Mouse (Mus musculus): ENCODE measurements around the gene Kbtbd8. TPM values are rescaled to one million over a fixed set of nuclear protein-coding genes. Genes with fewer than 3 reads are reported as not detected.

Gene Kbtbd8
- polyA plus RNA-seq (2014; fragmentation: Nextera tagmentation; extraction: Ambion mirVana) = 5.6 and 6.0 TPM in 2 replicates

DNA sequence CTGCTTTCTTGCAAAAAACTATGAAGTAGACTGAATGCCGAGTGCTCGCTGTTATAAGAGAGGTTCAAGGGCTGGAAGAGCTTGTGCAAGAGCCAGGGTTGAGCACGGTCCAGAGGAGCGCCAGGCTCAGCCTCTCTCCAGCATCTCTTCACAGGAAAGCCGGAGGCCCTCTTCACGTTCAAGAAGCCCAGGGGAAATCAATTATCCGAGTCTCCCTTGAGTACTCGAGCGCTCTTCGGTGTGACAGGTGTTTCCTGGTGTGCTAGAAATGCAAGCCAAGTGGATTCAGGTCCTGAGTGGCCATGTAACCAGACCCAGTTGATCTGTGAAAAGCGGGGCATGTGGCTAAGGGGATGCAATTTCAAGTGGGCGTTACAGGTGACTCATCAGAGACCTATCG lies at the start of gene Kbtbd8:
Gene Kbtbd8 (plus strand): TSS at position 295 of the 400 bp plus-strand sequence.
- H3K27ac ChIP-seq (replicated peaks; ENCODE audit: low read depth, low read length) = peak within 1 kb of the TSS; percentile 88
- peaks cover 6% of the 10 kb centered on the region for H3K4me1 ChIP-seq (ENCODE audit: control insufficient read depth, insufficient read depth, low read length)
- 33% methylated on average over 13 of the region's 13 CpGs for WGBS
- H3K9me3 ChIP-seq (ENCODE audit: control insufficient read depth, low read length) = no peaks in the 10 kb centered on the region
- 0 out of 2 replicates have a peak, but pooled peaks cover 3% of the 10 kb centered on the region for H3K27me3 ChIP-seq (ENCODE audit: control insufficient read depth, insufficient read depth, low read length)
- H3K9ac ChIP-seq (replicated peaks; ENCODE audit: low read length) = peak within 1 kb of the TSS; percentile 75
- no peaks in the 10 kb centered on the region for H3K36me3 ChIP-seq (ENCODE audit: control insufficient read depth, insufficient read depth, low read length)
- ATAC-seq (ENCODE audit: low FRiP score, low TSS enrichment) (peak; percentile 25; the same call in 1 of the 2 replicates), DNase-seq (peak; percentile 34)
- H3K4me3 ChIP-seq (replicated peaks; ENCODE audit: low read depth, low read length) = peak within 1 kb of the TSS; percentile 81
- peak within 1 kb of the TSS; percentile 76 for H3K4me2 ChIP-seq (ENCODE audit: low read length)

DNA sequence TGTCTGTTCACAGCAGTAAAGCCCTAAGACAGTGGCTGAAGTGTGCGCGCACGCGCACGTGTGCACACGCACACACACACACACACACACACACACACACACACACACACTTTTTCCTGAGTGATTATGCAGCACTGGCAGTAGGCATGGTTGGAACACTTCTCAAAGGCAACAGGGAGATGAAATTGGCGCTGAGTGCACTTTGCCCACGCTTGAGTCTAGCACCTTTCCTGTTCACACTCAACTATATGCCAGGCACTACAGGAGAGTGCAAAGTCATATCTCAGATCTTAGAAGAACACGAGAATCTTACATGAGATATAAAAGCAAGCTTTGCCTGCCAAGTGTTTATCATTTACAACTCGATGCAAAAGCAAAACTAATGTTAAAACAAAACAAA lies 47.3 kb upstream of the Kbtbd8 start:
- Histone ChIP-seq H3K4me2 (ENCODE audit: low read length) (no peak overlapping the region), H3K27ac (replicated peaks; ENCODE audit: low read depth, low read length) (no peak overlapping the region), H3K4me1 (ENCODE audit: control insufficient read depth, insufficient read depth, low read length) (no peaks in the 10 kb centered on the region), H3K36me3 (ENCODE audit: control insufficient read depth, insufficient read depth, low read length) (no peaks in the 10 kb centered on the region), H3K9ac (replicated peaks; ENCODE audit: low read length) (no peak overlapping the region), H3K4me3 (replicated peaks; ENCODE audit: low read depth, low read length) (no peak overlapping the region), H3K27me3 (ENCODE audit: control insufficient read depth, insufficient read depth, low read length) (no peaks in the 10 kb centered on the region), H3K9me3 (ENCODE audit: control insufficient read depth, low read length) (peaks cover 7% of the 10 kb centered on the region; the same call in 1 of the 2 replicates)
- DNase-seq (no peak), ATAC-seq (ENCODE audit: low FRiP score, low TSS enrichment) (no peak)
- 91% methylated on average over 10 of the region's 10 CpGs for WGBS

DNA sequence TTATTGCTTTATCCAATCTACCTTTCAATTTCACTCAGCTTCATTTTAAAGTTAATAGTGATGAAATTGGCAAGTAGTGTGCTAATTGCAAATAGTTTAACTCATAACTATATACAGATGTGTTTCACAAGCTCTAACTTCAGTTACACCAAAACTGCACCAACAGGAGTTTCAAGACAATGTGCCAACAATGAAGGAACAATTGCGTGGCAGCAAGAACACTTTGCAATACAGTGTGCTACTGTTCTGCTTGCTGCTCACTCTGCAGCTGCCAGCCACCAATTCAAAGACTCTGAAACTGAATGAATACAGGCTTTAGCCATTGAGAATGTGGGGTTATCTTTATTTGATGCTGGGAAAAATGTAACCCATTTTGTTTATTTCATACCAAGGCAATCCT lies 31.8 kb upstream of the Kbtbd8 start:
- no peak for ATAC-seq (ENCODE audit: low FRiP score, low TSS enrichment)
- Histone ChIP-seq H3K27ac (replicated peaks; ENCODE audit: low read depth, low read length) (no peak overlapping the region), H3K9me3 (ENCODE audit: control insufficient read depth, low read length) (no peaks in the 10 kb centered on the region), H3K9ac (replicated peaks; ENCODE audit: low read length) (no peak overlapping the region), H3K4me2 (ENCODE audit: low read length) (no peak overlapping the region), H3K36me3 (ENCODE audit: control insufficient read depth, insufficient read depth, low read length) (no peaks in the 10 kb centered on the region), H3K4me3 (replicated peaks; ENCODE audit: low read depth, low read length) (no peak overlapping the region), H3K27me3 (ENCODE audit: control insufficient read depth, insufficient read depth, low read length) (no peaks in the 10 kb centered on the region), H3K4me1 (ENCODE audit: control insufficient read depth, insufficient read depth, low read length) (no peaks in the 10 kb centered on the region)
- 29% methylated on average over 1 of the region's 1 CpGs for WGBS
- peak; percentile 32 for DNase-seq

DNA sequence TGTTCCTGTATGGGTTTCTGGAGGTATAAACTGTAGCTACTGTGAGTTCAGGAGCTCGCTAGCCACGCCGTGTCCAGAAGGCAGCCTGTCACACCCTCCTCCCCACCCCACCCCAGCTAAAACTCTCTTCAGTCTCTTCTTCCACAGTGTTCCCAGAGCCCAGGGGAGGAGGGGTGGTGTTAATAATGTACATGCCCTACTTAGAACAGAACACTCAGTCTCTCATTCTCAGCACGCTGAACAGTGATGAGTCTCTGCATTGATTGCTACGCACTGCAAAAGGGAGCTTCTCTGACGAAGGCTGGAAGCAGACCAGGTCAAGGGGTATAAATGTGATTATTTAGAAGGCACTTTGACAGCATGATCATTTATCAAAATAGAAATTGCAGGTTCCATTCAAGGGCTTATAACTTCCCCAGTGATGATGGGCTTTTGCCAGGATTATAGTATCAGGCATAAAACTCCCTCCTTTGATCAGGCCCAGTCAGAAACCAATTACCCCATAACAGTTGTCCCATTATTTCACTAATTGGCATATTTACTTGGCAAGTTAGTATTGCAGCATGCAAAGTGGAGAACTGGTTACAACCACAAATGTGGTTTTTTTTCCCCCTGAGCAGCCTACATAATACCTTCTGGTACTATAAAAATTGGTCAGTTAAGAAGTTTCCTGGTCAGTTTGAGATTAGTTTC lies 29.7 kb upstream of the Kbtbd8 start:
- no peak overlapping the region for H3K27ac ChIP-seq (replicated peaks; ENCODE audit: low read depth, low read length)
- no peak overlapping the region for H3K4me2 ChIP-seq (ENCODE audit: low read length)
- no peaks in the 10 kb centered on the region for H3K4me1 ChIP-seq (ENCODE audit: control insufficient read depth, insufficient read depth, low read length)
- 84% methylated on average over 6 of the region's 6 CpGs for WGBS
- H3K9ac ChIP-seq (replicated peaks; ENCODE audit: low read length) = no peak overlapping the region
- H3K9me3 ChIP-seq (ENCODE audit: control insufficient read depth, low read length) = no peaks in the 10 kb centered on the region
- H3K4me3 ChIP-seq (replicated peaks; ENCODE audit: low read depth, low read length) = no peak overlapping the region
- ATAC-seq (ENCODE audit: low FRiP score, low TSS enrichment) (no peak), DNase-seq (no peak)
- H3K27me3 ChIP-seq (ENCODE audit: control insufficient read depth, insufficient read depth, low read length) = no peaks in the 10 kb centered on the region
- H3K36me3 ChIP-seq (ENCODE audit: control insufficient read depth, insufficient read depth, low read length) = no peaks in the 10 kb centered on the region

DNA sequence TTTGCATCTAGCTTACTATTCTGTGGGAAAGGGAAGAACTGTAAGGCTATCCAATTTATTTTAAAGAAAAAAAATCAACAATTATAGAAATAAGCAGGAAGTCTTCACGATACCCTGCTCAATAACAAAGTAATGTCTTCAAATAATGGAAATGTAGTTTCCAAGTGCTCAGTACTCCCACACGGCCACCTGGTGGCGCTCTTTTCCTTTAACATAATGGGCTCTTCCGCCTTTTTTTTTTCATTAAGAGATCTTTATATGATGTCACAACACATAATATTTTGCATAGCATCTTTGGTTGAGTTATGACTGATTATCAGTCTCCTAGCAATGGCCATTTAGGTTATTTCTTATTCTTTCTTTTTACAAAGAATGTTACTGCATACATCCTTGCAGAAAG lies 29.0 kb upstream of the Kbtbd8 start:
- Histone ChIP-seq H3K4me1 (ENCODE audit: control insufficient read depth, insufficient read depth, low read length) (no peaks in the 10 kb centered on the region), H3K4me3 (replicated peaks; ENCODE audit: low read depth, low read length) (no peak overlapping the region), H3K27me3 (ENCODE audit: control insufficient read depth, insufficient read depth, low read length) (no peaks in the 10 kb centered on the region), H3K4me2 (ENCODE audit: low read length) (no peak overlapping the region), H3K36me3 (ENCODE audit: control insufficient read depth, insufficient read depth, low read length) (no peaks in the 10 kb centered on the region), H3K27ac (replicated peaks; ENCODE audit: low read depth, low read length) (no peak overlapping the region), H3K9me3 (ENCODE audit: control insufficient read depth, low read length) (no peaks in the 10 kb centered on the region), H3K9ac (replicated peaks; ENCODE audit: low read length) (no peak overlapping the region)
- WGBS = 48% methylated on average over 4 of the region's 4 CpGs
- ATAC-seq (ENCODE audit: low FRiP score, low TSS enrichment) (no peak), DNase-seq (peak; percentile 41)

DNA sequence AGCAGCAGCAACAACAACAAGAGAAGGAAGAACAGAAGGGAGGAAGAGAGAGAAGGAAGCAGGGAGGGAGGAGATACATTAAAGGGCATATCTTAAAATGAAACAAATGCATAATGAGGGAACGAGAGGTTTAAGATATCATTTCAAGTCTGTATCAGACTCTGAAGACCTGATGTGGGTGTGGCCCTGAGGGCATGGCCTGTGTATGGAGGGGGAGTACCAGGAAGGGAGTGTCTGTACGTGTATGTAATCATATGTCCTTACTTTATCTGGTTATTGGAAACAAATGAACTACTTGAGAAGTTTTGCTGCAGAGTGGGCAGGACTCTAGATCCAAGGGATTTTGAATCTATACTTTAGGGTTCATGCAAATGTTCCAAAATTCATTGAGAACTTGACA lies 22.3 kb upstream of the Kbtbd8 start:
- Histone ChIP-seq H3K9me3 (ENCODE audit: control insufficient read depth, low read length) (no peaks in the 10 kb centered on the region), H3K9ac (replicated peaks; ENCODE audit: low read length) (no peak overlapping the region), H3K4me1 (ENCODE audit: control insufficient read depth, insufficient read depth, low read length) (no peaks in the 10 kb centered on the region), H3K36me3 (ENCODE audit: control insufficient read depth, insufficient read depth, low read length) (no peaks in the 10 kb centered on the region), H3K4me2 (ENCODE audit: low read length) (no peak overlapping the region), H3K27me3 (ENCODE audit: control insufficient read depth, insufficient read depth, low read length) (no peaks in the 10 kb centered on the region), H3K4me3 (replicated peaks; ENCODE audit: low read depth, low read length) (no peak overlapping the region), H3K27ac (replicated peaks; ENCODE audit: low read depth, low read length) (no peak overlapping the region)
- ATAC-seq (ENCODE audit: low FRiP score, low TSS enrichment) = no peak
- DNase-seq = no peak
- 75% methylated on average over 2 of the region's 2 CpGs for WGBS

DNA sequence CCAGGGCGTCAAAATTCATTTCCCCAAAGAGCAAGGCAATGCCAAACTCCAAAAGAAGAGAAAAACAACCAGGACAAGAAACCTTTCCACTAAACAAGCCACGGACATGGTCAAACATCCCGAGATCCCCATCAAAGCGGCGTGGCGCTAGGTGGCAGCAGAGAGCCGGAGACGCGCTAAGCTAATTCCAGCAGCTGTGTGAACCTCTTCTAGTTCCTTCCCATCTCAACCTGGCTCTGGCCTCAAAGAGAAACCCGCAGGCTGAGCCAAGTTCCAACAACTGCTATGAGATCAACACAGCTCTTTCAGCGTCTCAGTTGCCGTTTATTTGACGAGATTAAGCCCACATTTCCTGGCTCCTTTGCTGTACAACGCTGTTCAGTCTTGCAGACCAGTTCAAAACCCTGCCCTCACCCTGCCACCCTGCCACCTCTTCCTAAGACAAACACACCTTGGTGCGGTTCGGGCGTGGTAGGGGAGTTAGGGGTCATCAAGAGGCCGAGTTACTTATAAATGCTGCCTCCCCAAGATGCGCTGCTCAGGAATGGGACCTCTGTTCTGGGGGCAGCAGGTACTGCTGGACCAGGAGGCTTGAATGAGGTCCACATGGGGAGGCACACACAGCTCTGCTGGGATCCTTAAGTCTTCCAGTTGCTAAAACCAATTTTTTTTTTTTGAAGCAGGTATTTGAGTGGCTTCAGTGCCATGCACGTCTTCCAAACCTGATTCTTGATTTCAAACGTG lies 18.5 kb upstream of the Kbtbd8 start:
- 27% methylated on average over 21 of the region's 21 CpGs for WGBS
- Histone ChIP-seq H3K4me3 (replicated peaks; ENCODE audit: low read depth, low read length) (no peak overlapping the region), H3K36me3 (ENCODE audit: control insufficient read depth, insufficient read depth, low read length) (no peaks in the 10 kb centered on the region), H3K9me3 (ENCODE audit: control insufficient read depth, low read length) (no peaks in the 10 kb centered on the region), H3K9ac (replicated peaks; ENCODE audit: low read length) (no peak overlapping the region), H3K27me3 (ENCODE audit: control insufficient read depth, insufficient read depth, low read length) (no peaks in the 10 kb centered on the region; the same call in 1 of the 2 replicates), H3K4me1 (ENCODE audit: control insufficient read depth, insufficient read depth, low read length) (no peaks in the 10 kb centered on the region), H3K27ac (replicated peaks; ENCODE audit: low read depth, low read length) (no peak overlapping the region), H3K4me2 (ENCODE audit: low read length) (no peak overlapping the region)
- no peak for ATAC-seq (ENCODE audit: low FRiP score, low TSS enrichment)
- DNase-seq = peak; percentile 93

DNA sequence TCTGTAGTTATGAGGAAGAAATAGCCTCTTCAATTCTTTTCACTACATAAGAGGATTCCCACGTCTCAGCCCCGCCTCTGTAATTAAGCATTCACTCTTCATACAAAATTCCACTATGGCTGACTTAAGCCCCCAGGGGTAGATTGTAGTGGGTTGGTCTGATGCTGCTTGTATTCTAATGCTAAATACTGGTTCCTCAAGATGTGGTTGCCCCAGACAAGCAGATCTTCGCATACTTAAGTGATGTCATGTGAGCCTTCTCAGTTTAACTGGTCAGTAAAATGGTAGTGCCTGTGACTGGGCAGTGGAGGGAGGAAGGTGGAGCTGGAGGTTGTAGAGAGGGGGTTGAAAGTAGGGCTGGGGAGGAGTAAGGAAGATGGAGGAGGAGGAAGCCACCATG lies 13.3 kb upstream of the Kbtbd8 start:
- Histone ChIP-seq H3K4me3 (replicated peaks; ENCODE audit: low read depth, low read length) (no peak overlapping the region), H3K27ac (replicated peaks; ENCODE audit: low read depth, low read length) (no peak overlapping the region), H3K9ac (replicated peaks; ENCODE audit: low read length) (no peak overlapping the region), H3K9me3 (ENCODE audit: control insufficient read depth, low read length) (no peaks in the 10 kb centered on the region), H3K27me3 (ENCODE audit: control insufficient read depth, insufficient read depth, low read length) (no peaks in the 10 kb centered on the region; the same call in 1 of the 2 replicates), H3K4me2 (ENCODE audit: low read length) (no peak overlapping the region), H3K36me3 (ENCODE audit: control insufficient read depth, insufficient read depth, low read length) (no peaks in the 10 kb centered on the region), H3K4me1 (ENCODE audit: control insufficient read depth, insufficient read depth, low read length) (no peaks in the 10 kb centered on the region)
- WGBS = 20% methylated on average over 3 of the region's 3 CpGs
- ATAC-seq (ENCODE audit: low FRiP score, low TSS enrichment) (no peak), DNase-seq (no peak)

DNA sequence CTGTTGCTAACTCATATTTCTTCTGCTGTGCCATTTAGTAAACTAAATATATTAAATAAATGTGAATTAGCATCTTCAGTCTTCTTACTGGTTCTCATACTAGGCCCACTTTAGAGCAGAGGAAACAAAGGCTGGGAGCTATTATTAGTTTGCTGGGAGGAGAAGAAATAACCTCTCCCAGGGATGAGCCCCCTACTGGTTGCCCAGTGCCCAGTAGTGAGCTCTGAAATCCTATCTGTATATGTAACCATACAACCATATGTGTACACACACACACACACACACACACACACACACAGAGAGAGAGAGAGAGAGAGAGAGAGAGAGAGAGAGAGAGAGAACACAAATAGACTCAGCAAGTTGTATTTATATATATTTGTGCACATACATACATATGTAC lies 8.6 kb upstream of the Kbtbd8 start:
- H3K4me3 ChIP-seq (replicated peaks; ENCODE audit: low read depth, low read length) = no peak overlapping the region
- H3K9me3 ChIP-seq (ENCODE audit: control insufficient read depth, low read length) = no peaks in the 10 kb centered on the region
- H3K27ac ChIP-seq (replicated peaks; ENCODE audit: low read depth, low read length) = no peak overlapping the region
- no peaks in the 10 kb centered on the region for H3K4me1 ChIP-seq (ENCODE audit: control insufficient read depth, insufficient read depth, low read length)
- DNase-seq = no peak
- no peak overlapping the region for H3K4me2 ChIP-seq (ENCODE audit: low read length)
- ATAC-seq (ENCODE audit: low FRiP score, low TSS enrichment) = no peak
- no peaks in the 10 kb centered on the region for H3K36me3 ChIP-seq (ENCODE audit: control insufficient read depth, insufficient read depth, low read length)
- H3K27me3 ChIP-seq (ENCODE audit: control insufficient read depth, insufficient read depth, low read length) = no peaks in the 10 kb centered on the region
- H3K9ac ChIP-seq (replicated peaks; ENCODE audit: low read length) = no peak overlapping the region
